Mouse (Mus musculus) mouse embryonic stem cell (cell line): Measurements from ENCODE around the gene Tmed5.

Source experiments
- in situ Hi-C, 2 experiments: fragments of 300-500 bp; cut with MboI; formaldehyde crosslinking; loops; 1 replicate in 1 of 2; 3 replicates in 1 of 2; pipeline ENCODE4 v1.14.3; 2019 to 2020; ENCODE audit warnings: low sequenced_read_pairs in 2 of 2, low pct_unique_long_range_greater_than_20kb in 1 of 2, mixed read lengths in 1 of 2; ENCODE audit not compliant: unreplicated experiment in 1 of 2

Tmed5 gene

DNA sequence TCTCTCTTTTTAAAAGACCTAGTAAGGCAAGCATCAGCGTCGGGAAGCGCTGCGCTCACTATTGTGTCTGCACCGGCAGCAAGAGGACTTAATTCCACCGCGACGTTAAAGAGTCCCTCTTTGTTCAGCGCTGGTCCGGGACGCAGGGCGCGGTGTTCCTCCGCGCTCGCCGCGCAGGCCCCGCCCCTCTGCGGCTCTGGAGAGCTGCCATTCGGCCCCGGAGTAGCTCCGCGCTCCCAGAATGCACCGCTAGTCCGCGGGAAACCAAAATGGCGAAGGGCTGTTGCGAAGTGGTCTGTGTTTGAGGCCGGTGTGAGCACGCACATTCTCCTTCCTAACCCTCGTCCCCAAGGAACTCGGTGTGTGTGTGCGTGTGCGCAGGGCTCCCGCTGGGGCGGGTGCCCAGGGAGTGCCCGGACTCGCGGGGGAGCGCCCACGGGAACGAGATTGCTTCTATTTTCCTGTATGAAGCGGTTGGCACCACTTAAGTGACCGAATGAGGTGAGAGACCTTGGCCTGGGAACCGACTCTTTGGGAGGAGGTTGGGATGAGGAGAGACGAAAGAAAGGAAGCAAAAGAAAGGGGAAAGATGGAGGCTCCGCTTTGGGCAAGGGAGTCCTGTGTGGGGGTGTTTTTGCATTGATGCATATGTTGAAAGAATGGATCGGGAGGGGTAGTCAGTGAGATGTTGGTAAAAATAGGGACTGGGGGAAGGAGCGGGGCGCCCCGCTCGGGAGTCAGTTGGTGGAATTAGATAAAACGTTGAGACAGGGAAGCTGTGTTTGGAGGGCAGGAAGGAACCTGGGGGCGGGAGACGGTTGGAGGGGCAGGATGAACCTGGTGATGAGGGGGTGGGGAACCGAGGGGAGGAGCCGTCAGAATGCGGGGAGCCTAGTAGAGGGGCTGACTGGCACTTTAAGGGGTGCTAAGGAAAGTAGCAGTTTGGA is 66.7 kb downstream of the Tmed5 start, which contains the start of gene Mtf2:
Gene Mtf2, plus strand, starts transcription at position 210 of the 947 bp plus-strand sequence.
- in situ Hi-C loops, result no loop called here

DNA sequence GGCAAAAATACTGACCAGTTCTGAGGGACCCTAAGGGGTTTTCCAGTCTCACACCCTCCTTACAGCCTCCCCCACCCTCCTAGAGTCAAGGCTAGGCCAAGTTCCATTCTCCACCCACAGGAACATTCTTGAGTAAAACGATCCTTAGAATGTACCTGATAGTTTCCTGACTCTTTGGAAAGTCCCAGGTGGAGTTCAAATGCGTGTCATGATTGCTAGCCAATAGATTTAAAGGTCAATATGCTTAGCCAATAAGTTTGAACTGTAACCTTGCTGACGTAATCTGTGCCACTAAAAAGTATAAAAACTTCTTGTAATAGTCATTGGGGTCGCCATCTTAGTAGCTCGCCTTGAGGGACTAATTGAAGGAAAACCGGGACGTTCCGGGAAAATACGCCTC is 72.0 kb downstream of the Tmed5 start:
- in situ Hi-C loops, result no loop called here
